Mouse (Mus musculus) ES-E14 (cell line): ENCODE measurements at regions not wholly inside any gene's neighbourhood (a gene's known extent, or its start where the extent isn't known, plus 50 kb on each side); places are given as distances from the start of the nearest gene placed in this dataset.

ENCODE experiments used
- DNase-seq: peaks from one replicate; pipeline ENCODE4 v3.0.0-alpha.2; 2013; ENCODE audit warnings: low read depth, low spot score
- H3K27ac ChIP-seq: 2 replicates; pipeline ENCODE4 v1.5.1; 2012; ENCODE audit warnings: low read depth, mild to moderate bottlenecking, low read length, moderate library complexity, mixed read lengths; ENCODE audit not compliant: poor library complexity, insufficient read depth, severe bottlenecking
- H3K36me3 ChIP-seq: 2 replicates; pipeline ENCODE4 v1.6.1; 2012; ENCODE audit warnings: mild to moderate bottlenecking, low read length, moderate library complexity, mixed read lengths; ENCODE audit not compliant: control insufficient read depth, poor library complexity, insufficient read depth, severe bottlenecking
- H3K4me1 ChIP-seq, 2 experiments: fragments of 150-350 bp in 1 of 2; sonication (generic) in 1 of 2; 2 replicates each; pipeline ENCODE4 v1.6.1; 2012; ENCODE audit warnings: low read length in 2 of 2, mild to moderate bottlenecking in 1 of 2, mixed read lengths in 1 of 2; ENCODE audit not compliant: control insufficient read depth in 2 of 2, insufficient read depth in 2 of 2, poor library complexity in 1 of 2
- H3K4me3 ChIP-seq, 2 experiments: fragments of 150-350 bp in 1 of 2; sonication (generic) in 1 of 2; 2 replicates each; pipeline ENCODE4 v1.5.1; 2012; ENCODE audit warnings: low read length in 2 of 2, low read depth in 1 of 2, mild to moderate bottlenecking in 1 of 2, mixed read lengths in 1 of 2; ENCODE audit not compliant: insufficient read depth in 1 of 2, poor library complexity in 1 of 2, severe bottlenecking in 1 of 2
- H3K9ac ChIP-seq: 2 replicates; pipeline ENCODE4 v1.6.1; 2012; ENCODE audit warnings: low read depth, mild to moderate bottlenecking, low read length, mixed read lengths; ENCODE audit not compliant: poor library complexity, insufficient read depth, severe bottlenecking
- H3K9me3 ChIP-seq: fragments of 150-350 bp; sonication (generic); 2 replicates; pipeline ENCODE4 v1.6.1; 2012; ENCODE audit warnings: low read depth, mild to moderate bottlenecking, low read length; ENCODE audit not compliant: control insufficient read depth, insufficient read depth
- CHD2 ChIP-seq: IDR thresholded peaks from 2 replicates; pipeline ENCODE4 v1.6.1; 2014; ENCODE audit warnings: mild to moderate bottlenecking, low read depth, low read length, inconsistent platforms
- HCFC1 ChIP-seq: IDR thresholded peaks from 2 replicates; pipeline ENCODE4 v1.6.1; 2012; ENCODE audit warnings: low read length, inconsistent platforms, borderline replicate concordance; ENCODE audit not compliant: insufficient read depth
- MAFK ChIP-seq: IDR thresholded peaks from 2 replicates; pipeline ENCODE4 v1.6.1; 2014; ENCODE audit warnings: mild to moderate bottlenecking, low read depth, low read length, inconsistent platforms; ENCODE audit not compliant: insufficient read depth
- ZC3H11A ChIP-seq: IDR thresholded peaks from 2 replicates; pipeline ENCODE4 v1.6.1; 2012; ENCODE audit warnings: low read depth, mild to moderate bottlenecking, inconsistent platforms, low read length, borderline replicate concordance
- ZNF384 ChIP-seq: IDR thresholded peaks from 2 replicates; pipeline ENCODE4 v1.6.1; 2012; ENCODE audit warnings: low read depth, low read length, inconsistent platforms
- in situ Hi-C, 2 experiments: fragments of 600-800 bp; cut with MboI; formaldehyde crosslinking; loops; one replicate each; pipeline ENCODE4 v1.15.1; 2025; ENCODE audit warnings: low sequenced_read_pairs in 2 of 2, inconsistent platforms in 1 of 2; ENCODE audit not compliant: unreplicated experiment in 2 of 2

DNA sequence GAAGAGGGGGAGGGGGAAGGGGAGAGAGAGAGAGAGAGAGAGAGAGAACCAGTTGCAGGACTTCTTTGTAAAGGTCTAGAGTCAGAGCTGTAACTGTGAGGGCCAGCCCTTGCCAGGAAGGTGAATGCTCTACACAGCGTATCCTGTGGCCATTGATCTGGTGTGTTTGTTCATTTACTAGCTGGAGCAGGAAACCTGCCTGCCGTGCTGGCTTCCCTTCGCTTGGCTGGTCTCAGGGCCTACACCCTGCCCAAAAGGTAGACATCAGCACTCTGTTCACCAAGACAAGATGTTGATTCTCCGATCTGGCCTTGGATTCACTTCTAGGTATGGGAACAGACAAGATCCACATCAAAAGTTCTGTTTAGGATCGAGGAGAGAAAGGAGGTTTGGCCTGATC, 87.5 kb upstream of the Haao start:
- in situ Hi-C loops, result no loop called here
- H3K9ac ChIP-seq, result no peak overlapping the region
- no peaks in the 10 kb centered on the region for H3K9me3 ChIP-seq
- no peak for DNase-seq
- no peak overlapping the region for H3K4me3 ChIP-seq
- no peak for TF ChIP-seq HCFC1
- no peak for TF ChIP-seq ZC3H11A
- TF ChIP-seq ZNF384, result no peak
- no peak for TF ChIP-seq MAFK
- H3K4me1 ChIP-seq, result peaks cover 3 to 20% of the 10 kb centered on the region in 2 experiments; a peak in 3 of 4 replicates
- no peaks in the 10 kb centered on the region for H3K36me3 ChIP-seq
- H3K27ac ChIP-seq, result no peak overlapping the region

DNA sequence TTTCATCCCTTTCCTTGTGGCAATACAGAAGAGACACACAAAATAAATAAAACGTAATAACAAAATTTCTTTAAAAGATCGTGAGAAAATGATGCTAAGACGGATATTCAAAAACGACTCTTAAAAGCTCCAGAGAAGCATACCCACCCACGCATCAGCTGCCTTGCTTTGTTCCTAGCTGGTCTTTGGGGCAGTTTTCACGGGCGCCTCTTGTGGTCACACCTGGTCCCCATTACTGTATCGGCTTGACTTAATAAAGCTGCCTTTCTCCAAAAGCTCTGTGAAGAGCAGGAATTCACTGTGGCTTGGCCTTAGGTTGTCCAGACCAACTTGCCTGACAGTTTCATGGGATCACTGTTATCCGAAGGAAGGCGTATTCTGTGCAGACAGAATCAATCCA, 86.0 kb upstream of the Haao start:
- no peak overlapping the region for H3K27ac ChIP-seq
- in situ Hi-C loops, result no loop called here
- no peak for DNase-seq

DNA sequence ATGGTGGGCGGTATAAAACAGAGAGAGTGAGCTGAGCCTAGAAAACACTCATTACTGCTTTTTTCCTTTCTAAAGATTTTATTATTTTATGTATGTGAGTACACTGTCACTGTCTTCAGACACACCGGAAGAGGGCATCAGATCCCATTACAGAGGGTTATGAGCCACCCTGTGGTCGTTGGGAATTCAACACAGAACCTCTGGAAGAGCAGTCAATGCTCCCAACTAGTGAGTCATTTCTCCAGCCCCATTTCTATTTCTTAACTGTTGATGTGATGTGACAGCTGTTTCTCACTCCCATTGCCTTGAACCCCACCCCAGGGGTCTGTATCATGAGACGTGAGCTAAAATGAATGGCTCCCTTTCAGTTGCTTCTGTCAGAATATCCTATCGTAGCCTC, 82.6 kb upstream of the Haao start:
- Histone ChIP-seq H3K4me1 (peaks cover 0 to 2% of the 10 kb centered on the region in 2 experiments; a peak in 1 of 4 replicates), H3K4me3 (no peak overlapping the region), H3K9me3 (no peaks in the 10 kb centered on the region), H3K27ac (no peak overlapping the region), H3K36me3 (no peaks in the 10 kb centered on the region), H3K9ac (no peak overlapping the region)
- in situ Hi-C loops, result no loop called here
- DNase-seq, result no peak
- TF ChIP-seq MAFK (no peak), HCFC1 (no peak), ZC3H11A (no peak), ZNF384 (no peak), CHD2 (no peak)

More for the DNA sequence above, 86.0 kb upstream of the Haao start:
- Histone ChIP-seq H3K9ac (no peak overlapping the region), H3K9me3 (no peaks in the 10 kb centered on the region), H3K4me3 (no peak overlapping the region), H3K4me1 (peaks cover 3 to 20% of the 10 kb centered on the region in 2 experiments; a peak in 3 of 4 replicates), H3K36me3 (no peaks in the 10 kb centered on the region)
- no peak for TF ChIP-seq CHD2
- no peak for TF ChIP-seq ZNF384
- TF ChIP-seq HCFC1, result no peak
- TF ChIP-seq MAFK, result no peak
- TF ChIP-seq ZC3H11A, result no peak

DNA sequence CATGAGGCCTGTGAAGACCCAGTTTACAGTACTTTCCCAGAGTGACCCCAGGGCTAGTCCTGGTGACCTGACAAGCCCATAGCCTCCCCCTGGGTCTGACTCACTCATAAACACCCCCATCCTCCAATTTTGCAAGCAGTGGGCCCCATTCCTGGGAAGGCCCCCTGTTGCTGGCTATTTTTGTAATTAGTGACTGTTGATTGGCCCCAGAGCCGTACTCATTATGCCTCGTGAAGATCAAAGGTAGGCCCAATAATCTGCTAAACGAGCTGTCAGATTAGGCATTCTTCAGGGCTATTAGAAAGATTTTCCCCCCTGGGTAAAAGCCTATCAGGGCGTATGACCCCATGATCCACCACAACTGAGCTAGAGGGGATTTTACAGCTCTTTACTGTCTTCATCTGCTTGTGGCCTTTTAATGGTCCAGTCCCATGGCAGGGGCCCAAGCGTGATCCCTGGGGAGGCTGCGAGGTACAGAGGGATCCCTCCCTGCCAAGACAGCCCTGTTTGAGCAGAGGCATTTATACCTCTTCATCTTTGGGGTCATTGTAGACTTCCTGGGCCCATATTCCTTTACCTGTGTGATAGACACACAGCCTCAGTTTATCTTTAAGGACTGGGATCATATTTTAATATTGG, 80.1 kb upstream of the Haao start:
- H3K4me3 ChIP-seq, result no peak overlapping the region
- no peaks in the 10 kb centered on the region for H3K9me3 ChIP-seq
- TF ChIP-seq ZNF384 (no peak), ZC3H11A (no peak), HCFC1 (no peak), CHD2 (no peak), MAFK (no peak)
- H3K4me1 ChIP-seq, result no peaks in the 10 kb centered on the region
- DNase-seq, result no peak
- in situ Hi-C loops, result no loop called here
- no peak overlapping the region for H3K9ac ChIP-seq
- H3K27ac ChIP-seq, result no peak overlapping the region
- H3K36me3 ChIP-seq, result no peaks in the 10 kb centered on the region
